Mouse (Mus musculus): ENCODE measurements around the gene Taok3. TPM values are rescaled to one million over a fixed set of nuclear protein-coding genes. Genes with fewer than 3 reads are reported as not detected.

Gene Taok3
- polyA plus RNA-seq, 1 experiment from 2014 or later = 12.0 TPM

DNA sequence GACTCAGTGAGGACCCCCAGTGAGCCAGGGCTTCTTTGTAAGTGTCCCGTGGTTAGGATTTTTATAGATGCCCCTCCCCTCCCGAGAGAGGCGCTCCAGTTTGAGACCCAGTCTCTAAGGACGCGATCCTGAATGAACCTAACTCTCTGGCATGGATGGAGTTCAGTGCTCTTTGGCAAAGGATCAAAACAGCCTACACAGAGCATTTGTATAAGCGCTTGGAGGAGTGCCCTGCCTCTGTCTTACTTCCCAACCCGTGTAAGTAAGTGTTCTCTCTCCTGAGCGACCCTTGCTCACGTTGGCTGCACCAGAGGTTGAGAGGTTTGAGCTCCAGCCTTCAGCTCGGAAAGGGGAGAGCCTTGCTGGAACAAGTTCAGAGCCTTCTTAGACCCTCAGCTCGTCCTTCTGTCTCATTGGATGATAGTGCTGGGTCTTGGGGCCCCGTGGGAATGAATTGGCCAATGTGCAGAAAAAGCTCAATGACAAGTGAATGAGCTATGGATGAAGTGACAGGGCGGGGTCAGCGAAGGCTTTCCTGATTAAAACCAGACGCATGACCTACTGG is 33.7 kb downstream of the Taok3 start:
- 85% methylated on average over 15 of the region's 15 CpGs for whole genome bisulfite sequencing
- Histone ChIP-seq H3K4me3 (no peak overlapping the region), H3K36me3 (0 out of 2 replicates have a peak, but pooled peaks cover 7% of the 10 kb centered on the region), H3K27me3 (ENCODE audit: low read depth, poor library complexity, severe bottlenecking) (no peaks in the 10 kb centered on the region), H3K4me1 (no peaks in the 10 kb centered on the region), H3K9me3 (replicated peaks) (peaks cover 11% of the 10 kb centered on the region), H3K27ac (replicated peaks) (no peak overlapping the region)
- DNase-seq (ENCODE audit: low spot score) = no peak

DNA sequence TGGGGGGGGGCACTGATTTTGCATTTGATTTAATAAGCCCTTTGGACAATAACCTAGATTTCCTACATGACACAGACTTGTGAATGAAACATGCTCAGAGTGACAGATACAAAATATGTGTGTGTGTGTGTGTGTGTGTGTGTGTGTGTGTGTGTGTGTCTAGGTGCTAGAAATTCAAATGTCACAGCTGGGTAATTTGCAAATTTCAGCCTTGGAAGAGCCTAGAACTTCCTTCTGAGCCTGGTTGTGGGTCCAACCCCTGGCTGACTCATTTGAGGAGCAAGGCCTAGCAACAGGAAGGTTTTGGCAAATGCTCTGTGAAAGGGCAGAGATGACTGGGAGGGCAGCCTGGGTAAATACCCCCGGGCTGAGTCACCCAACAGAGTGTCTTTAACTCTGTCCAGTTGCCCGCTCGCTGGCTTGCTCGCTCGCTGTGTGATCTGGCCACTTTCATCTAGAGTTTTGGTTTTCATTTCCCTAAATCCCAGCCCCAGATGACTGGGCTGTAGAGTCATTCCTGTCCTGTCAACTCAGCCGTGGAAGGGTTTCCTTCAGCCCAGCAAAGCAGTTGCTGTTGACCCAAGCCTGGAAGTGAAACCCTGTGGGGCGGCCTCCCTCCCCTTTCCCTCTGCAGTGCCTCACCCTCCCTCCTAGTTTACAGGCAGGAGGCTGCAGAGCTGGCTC is 38.5 kb downstream of the Taok3 start:
- Histone ChIP-seq H3K4me3 (no peak overlapping the region), H3K36me3 (0 out of 2 replicates have a peak, but pooled peaks cover 2% of the 10 kb centered on the region), H3K4me1 (peaks cover 5% of the 10 kb centered on the region), H3K9me3 (replicated peaks) (peaks cover 3% of the 10 kb centered on the region), H3K27me3 (ENCODE audit: low read depth, poor library complexity, severe bottlenecking) (no peaks in the 10 kb centered on the region), H3K27ac (replicated peaks) (no peak overlapping the region)
- 82% methylated on average over 7 of the region's 7 CpGs for WGBS
- DNase-seq (ENCODE audit: low spot score) = no peak

DNA sequence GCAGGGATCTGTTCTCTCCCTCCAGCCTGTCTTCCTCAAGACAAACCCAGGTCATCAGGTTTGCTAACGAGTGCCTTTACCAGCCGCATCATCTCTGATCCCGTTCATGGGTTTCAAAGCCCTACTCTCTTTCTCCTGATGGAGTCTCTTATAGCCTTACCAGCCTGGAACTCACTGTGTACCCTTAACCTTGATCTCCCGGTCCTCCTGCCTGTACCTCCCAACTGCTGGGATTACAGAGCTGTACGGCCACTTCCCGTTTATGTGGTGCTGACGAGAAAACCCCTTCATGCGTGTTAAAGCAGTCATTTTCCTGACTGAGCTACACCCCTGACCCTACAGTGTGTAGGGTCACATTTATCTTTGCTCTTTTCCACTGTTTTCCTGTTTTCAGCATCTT is 39.4 kb downstream of the Taok3 start:
- H3K9me3 ChIP-seq (replicated peaks) = no peaks in the 10 kb centered on the region
- no peak overlapping the region for H3K4me3 ChIP-seq
- no peak overlapping the region for H3K27ac ChIP-seq (replicated peaks)
- no peak for DNase-seq (ENCODE audit: low spot score)
- H3K36me3 ChIP-seq = no peaks in the 10 kb centered on the region
- peaks cover 5% of the 10 kb centered on the region for H3K4me1 ChIP-seq
- no peaks in the 10 kb centered on the region for H3K27me3 ChIP-seq (ENCODE audit: low read depth, poor library complexity, severe bottlenecking)
- WGBS = 78% methylated on average over 8 of the region's 8 CpGs

DNA sequence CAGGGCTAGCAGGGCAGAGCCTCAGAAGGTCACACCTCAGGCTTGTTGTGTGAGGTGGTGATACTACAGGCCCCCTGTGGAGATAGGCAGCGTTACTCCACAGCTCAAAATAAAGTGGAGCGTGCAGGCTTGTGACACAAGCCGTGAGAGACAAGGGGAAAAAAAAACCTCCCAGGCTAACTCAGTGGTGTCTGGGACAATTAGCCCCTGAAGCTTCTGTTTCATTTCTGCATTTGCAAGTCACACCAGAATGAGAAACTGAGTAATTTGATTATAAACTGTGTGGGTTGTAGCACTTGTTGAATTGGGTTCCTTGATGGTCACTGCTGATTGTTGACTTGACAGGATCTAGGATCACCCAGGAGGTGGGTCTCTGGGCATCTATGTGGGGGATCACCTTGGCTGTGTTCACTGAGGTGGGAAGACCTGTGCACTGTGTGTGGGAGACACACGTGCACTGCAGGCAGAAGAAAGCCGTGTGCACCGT is 39.9 kb downstream of the Taok3 start:
- H3K27me3 ChIP-seq (ENCODE audit: low read depth, poor library complexity, severe bottlenecking) = no peaks in the 10 kb centered on the region
- peaks cover 5% of the 10 kb centered on the region for H3K4me1 ChIP-seq
- WGBS = 65% methylated on average over 6 of the region's 6 CpGs
- DNase-seq (ENCODE audit: low spot score) = no peak
- no peak overlapping the region for H3K27ac ChIP-seq (replicated peaks)
- H3K9me3 ChIP-seq (replicated peaks) = no peaks in the 10 kb centered on the region
- no peaks in the 10 kb centered on the region for H3K36me3 ChIP-seq
- H3K4me3 ChIP-seq = no peak overlapping the region

DNA sequence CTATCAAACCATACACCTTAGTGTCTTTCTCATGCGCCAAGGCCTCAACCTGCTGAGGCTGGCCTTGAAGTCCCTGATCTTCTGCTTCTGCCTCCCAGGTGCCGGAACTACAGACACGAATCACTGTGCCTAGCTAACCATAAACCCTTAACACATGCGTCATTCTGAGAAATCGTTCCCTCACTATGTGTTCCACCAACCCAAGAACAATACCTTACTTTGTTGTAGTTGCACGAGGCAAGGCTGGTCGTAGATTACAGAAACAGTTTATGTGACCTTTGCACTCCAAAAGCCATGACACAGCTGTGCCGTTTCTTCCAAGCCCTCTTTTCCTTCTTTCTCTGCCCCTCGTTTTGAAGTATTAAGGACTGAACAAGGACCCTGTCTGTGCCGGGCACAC is 40.6 kb downstream of the Taok3 start:
- Histone ChIP-seq H3K4me3 (no peak overlapping the region), H3K27me3 (ENCODE audit: low read depth, poor library complexity, severe bottlenecking) (no peaks in the 10 kb centered on the region), H3K4me1 (peaks cover 5% of the 10 kb centered on the region), H3K27ac (replicated peaks) (no peak overlapping the region), H3K36me3 (no peaks in the 10 kb centered on the region), H3K9me3 (replicated peaks) (no peaks in the 10 kb centered on the region)
- WGBS = 83% methylated on average over 10 of the region's 10 CpGs
- DNase-seq (ENCODE audit: low spot score) = no peak

DNA sequence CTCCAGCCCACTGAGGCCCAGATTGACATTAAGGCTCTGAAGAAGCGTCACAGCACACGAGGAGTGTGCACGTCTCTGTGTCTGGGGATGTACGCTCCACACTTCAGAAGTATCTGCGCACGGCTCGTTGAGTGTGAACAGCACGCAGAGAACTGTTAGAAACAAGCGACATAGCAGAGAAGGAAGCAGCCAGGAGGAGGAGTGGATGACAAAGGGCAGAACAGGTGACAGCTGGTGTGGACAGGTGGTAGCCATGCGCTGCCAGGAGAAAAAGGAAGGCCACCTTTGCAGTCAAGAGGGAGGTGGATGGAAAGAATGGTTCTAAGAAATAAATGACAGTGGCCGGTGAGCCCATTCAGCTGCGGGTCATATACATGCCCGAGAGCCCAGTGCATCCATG is 43.9 kb downstream of the Taok3 start:
- no peak for DNase-seq (ENCODE audit: low spot score)
- H3K4me3 ChIP-seq = no peak overlapping the region

DNA sequence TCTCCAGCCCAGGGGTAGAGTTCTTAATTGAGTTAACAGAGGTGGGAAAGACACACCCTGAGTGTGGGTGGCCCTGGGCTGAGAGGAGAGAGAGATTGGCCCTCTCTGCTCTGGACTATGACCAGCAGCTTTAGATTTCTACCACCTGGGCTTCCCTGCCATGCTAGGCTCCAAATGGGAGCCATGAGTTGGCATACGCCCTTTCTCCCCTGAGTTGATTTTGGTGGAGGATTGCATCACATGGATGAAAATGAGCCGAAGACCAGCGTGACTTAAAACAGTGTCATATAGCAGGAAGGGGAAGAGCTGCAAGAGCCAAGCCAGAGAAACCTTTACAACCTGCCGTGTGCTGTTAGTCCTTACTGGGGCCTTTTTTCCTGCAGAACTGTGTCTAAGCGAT is 44.6 kb downstream of the Taok3 start:
- Histone ChIP-seq H3K4me1 (peaks cover 2% of the 10 kb centered on the region), H3K36me3 (no peaks in the 10 kb centered on the region), H3K4me3 (no peak overlapping the region), H3K27me3 (ENCODE audit: low read depth, poor library complexity, severe bottlenecking) (no peaks in the 10 kb centered on the region), H3K9me3 (replicated peaks) (no peaks in the 10 kb centered on the region), H3K27ac (replicated peaks) (no peak overlapping the region)
- 89% methylated on average over 5 of the region's 5 CpGs for WGBS
- DNase-seq (ENCODE audit: low spot score) = no peak

More for the DNA sequence above, 43.9 kb downstream of the Taok3 start:
- Histone ChIP-seq H3K27ac (replicated peaks) (no peak overlapping the region), H3K4me1 (peaks cover 5% of the 10 kb centered on the region), H3K9me3 (replicated peaks) (no peaks in the 10 kb centered on the region), H3K36me3 (no peaks in the 10 kb centered on the region), H3K27me3 (ENCODE audit: low read depth, poor library complexity, severe bottlenecking) (no peaks in the 10 kb centered on the region)
- WGBS = 97% methylated on average over 13 of the region's 13 CpGs

DNA sequence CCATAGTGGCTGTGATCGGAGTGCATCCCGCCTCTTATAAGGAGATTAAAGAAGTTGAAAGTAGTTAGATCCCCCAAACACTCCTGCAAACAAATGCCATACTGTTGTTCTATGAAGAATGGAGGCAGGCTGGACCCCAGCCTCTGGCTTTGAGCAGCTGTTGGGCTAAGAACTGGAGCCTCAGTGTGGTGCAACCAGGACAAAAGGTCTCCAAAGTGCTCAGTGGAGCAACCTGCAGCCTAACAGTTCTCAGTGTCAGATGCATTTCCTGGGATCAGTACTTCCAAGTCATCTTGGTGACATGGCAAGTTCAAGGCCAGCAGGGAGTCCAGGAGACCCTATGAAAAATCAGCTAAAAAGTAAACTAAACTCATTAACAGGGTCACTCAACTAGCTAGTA is 45.0 kb downstream of the Taok3 start:
- H3K27me3 ChIP-seq (ENCODE audit: low read depth, poor library complexity, severe bottlenecking) = no peaks in the 10 kb centered on the region
- no peak overlapping the region for H3K4me3 ChIP-seq
- H3K27ac ChIP-seq (replicated peaks) = no peak overlapping the region
- H3K9me3 ChIP-seq (replicated peaks) = no peaks in the 10 kb centered on the region
- whole genome bisulfite sequencing = 80% methylated on average over 2 of the region's 2 CpGs
- no peaks in the 10 kb centered on the region for H3K4me1 ChIP-seq
- H3K36me3 ChIP-seq = no peaks in the 10 kb centered on the region
- no peak for DNase-seq (ENCODE audit: low spot score)

DNA sequence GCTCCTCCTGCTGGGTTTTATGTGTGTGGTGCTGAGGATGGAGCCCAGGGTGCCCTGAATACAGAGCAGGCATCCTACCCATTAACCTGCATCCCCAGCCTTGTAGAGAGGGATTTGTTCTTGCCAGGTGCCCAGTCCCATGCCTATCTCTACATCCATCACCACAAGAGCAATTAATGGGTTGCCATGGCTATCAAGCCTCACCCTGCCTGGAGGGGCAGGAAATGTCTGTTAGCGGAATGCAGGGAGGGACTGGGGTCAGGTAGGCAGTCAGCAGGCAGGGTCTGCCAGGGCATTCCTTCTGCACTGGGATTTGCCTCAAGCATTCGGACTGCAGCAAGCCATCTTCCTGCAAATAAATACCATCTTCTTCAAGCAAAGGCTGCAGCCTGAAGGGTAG is 46.0 kb downstream of the Taok3 start:
- Histone ChIP-seq H3K36me3 (no peaks in the 10 kb centered on the region), H3K27ac (replicated peaks) (no peak overlapping the region), H3K4me3 (no peak overlapping the region), H3K27me3 (ENCODE audit: low read depth, poor library complexity, severe bottlenecking) (no peaks in the 10 kb centered on the region), H3K9me3 (replicated peaks) (no peaks in the 10 kb centered on the region), H3K4me1 (no peaks in the 10 kb centered on the region)
- no peak for DNase-seq (ENCODE audit: low spot score)
- WGBS = 71% methylated on average over 2 of the region's 2 CpGs

DNA sequence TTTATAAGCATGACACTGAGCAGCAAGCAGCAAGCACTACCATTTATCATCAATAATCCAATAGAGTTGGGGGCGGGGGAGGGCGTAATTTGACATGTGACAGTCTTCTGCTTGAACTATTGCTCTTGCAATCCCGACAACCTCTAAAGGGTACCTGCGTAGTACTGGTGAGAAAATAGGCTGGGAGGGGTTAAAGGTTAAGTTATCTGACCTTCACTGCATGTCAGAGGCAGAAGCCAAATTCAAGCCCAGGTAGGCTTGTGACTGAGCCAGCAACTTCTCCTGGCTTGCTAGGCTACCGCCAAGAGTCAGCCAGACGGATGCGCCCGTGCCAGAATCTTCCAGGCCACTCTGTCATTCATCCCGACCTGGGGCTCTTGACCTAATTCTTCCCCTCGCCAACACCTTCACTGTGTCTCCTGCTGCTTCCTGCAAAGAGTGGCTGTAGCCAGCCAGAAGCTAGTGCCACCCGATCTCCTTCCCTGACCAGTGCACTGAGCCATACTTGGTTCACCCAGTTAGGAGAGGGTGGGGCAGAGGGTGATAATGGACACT is 47.0 kb downstream of the Taok3 start:
- H3K9me3 ChIP-seq (replicated peaks) = no peaks in the 10 kb centered on the region
- H3K36me3 ChIP-seq = no peaks in the 10 kb centered on the region
- 86% methylated on average over 11 of the region's 11 CpGs for WGBS
- H3K27me3 ChIP-seq (ENCODE audit: low read depth, poor library complexity, severe bottlenecking) = no peaks in the 10 kb centered on the region
- no peak for DNase-seq (ENCODE audit: low spot score)
- H3K4me1 ChIP-seq = no peaks in the 10 kb centered on the region
- H3K4me3 ChIP-seq = no peak overlapping the region
- no peak overlapping the region for H3K27ac ChIP-seq (replicated peaks)

DNA sequence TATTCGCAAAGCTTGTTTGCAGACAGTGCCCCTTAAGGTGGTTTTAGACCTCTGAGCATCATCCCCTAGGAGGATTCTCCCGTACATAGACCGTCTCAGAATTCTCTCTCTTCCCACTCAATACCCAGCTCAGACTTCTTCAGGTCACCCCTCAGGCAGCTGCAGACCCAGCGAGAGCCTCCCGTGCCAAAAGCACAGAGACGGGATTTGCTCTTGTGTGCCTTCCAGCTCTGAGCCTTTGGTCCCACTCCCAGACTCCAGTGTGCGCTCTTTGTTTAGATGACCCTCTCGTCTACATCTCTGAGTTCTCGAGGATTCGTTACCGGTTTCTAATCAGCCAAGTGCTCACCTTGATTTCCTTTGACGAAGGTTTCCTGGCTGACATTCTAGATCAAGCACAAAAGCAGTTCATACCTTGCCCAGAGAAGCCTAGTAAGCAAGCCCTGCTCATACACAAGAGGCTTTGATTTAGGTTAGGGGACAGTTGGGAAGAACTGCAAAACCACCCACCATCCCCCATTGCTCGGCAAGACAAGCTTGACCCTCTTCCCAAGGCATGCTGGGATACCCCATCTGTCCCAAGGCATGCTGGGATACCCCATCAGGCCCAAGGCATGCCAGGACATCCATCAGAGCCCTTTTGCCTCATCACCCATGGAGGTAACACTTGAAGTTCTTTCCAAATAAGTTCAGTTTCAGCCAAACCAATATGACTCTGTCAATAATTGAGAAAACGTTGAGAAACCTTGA is 48.6 kb downstream of the Taok3 start:
- no peak overlapping the region for H3K27ac ChIP-seq (replicated peaks)
- no peaks in the 10 kb centered on the region for H3K36me3 ChIP-seq
- no peaks in the 10 kb centered on the region for H3K9me3 ChIP-seq (replicated peaks)
- WGBS = 89% methylated on average over 14 of the region's 14 CpGs
- no peak for DNase-seq (ENCODE audit: low spot score)
- H3K4me1 ChIP-seq = no peaks in the 10 kb centered on the region
- H3K4me3 ChIP-seq = no peak overlapping the region
- no peaks in the 10 kb centered on the region for H3K27me3 ChIP-seq (ENCODE audit: low read depth, poor library complexity, severe bottlenecking)

DNA sequence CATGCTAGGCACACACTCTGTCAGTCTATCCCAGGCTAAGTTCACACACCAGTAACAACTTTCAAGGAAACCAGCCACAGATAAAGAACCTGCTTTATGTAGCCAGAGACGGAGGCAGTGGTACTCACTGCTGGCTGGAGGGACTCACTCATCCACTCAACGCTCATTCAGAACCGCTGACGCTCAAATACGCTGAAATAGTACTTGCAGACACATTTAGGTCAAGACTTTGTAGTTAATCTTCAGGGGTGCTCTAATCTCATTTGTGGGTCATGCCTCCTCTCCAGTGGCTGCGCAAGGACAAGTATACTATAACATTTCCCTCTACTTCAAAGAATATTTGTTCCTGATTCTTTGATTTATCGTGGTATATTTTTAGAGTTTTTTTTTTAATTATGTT is 54.1 kb downstream of the Taok3 start:
- Histone ChIP-seq H3K4me1 (peaks cover 9% of the 10 kb centered on the region), H3K36me3 (no peaks in the 10 kb centered on the region), H3K27me3 (ENCODE audit: low read depth, poor library complexity, severe bottlenecking) (no peaks in the 10 kb centered on the region), H3K9me3 (replicated peaks) (no peaks in the 10 kb centered on the region), H3K27ac (replicated peaks) (no peak overlapping the region), H3K4me3 (no peak overlapping the region)
- 92% methylated on average over 7 of the region's 7 CpGs for WGBS
- DNase-seq (ENCODE audit: low spot score) = no peak

DNA sequence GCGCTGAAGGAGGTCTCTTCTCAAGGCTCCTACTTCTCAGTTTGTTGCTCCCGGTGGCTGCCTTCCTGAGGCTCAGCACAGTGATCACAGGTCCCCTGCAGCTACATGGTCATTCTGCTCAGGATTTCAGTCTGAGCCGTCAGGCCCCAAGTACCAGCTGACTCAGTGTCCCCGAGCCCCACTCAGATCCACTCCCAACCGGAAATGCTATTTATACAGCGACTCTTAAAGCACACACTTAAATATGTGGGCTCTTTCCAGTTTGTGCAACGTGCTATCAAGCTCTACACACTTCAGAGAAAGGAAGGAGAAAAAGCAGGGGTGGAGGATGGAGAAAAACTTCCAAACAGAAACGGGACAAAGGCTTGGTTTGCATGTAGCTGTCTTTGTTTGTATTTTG is 56.0 kb downstream of the Taok3 start:
- DNase-seq (ENCODE audit: low spot score) = no peak
- no peak overlapping the region for H3K4me3 ChIP-seq
- H3K27me3 ChIP-seq (ENCODE audit: low read depth, poor library complexity, severe bottlenecking) = no peaks in the 10 kb centered on the region
- no peaks in the 10 kb centered on the region for H3K9me3 ChIP-seq (replicated peaks)
- 69% methylated on average over 8 of the region's 8 CpGs for WGBS
- peaks cover 9% of the 10 kb centered on the region for H3K4me1 ChIP-seq
- no peaks in the 10 kb centered on the region for H3K36me3 ChIP-seq
- H3K27ac ChIP-seq (replicated peaks) = no peak overlapping the region

Data from midbrain, embryonic 10.5 days (tissue).